Mouse (Mus musculus): ENCODE results near the gene Tas2r144. TPM values are rescaled to one million over a fixed set of nuclear protein-coding genes. Genes with fewer than 3 reads are reported as not detected.

Tas2r144 gene
- polyA plus RNA-seq, 1 experiment from 2014 or later: not detected

- no peak for ATAC-seq (ENCODE audit: insufficient number of reproducible peaks, insufficient read depth, low FRiP score, low TSS enrichment)
- Histone ChIP-seq H3K27ac (no peak overlapping the region), H3K36me3 (no peaks in the 10 kb centered on the region), H3K9ac (no peak overlapping the region), H3K4me3 (no peak overlapping the region), H3K9me3 (no peaks in the 10 kb centered on the region), H3K27me3 (0 out of 2 replicates have a peak, but pooled peaks cover 1% of the 10 kb centered on the region), H3K4me1 (no peaks in the 10 kb centered on the region), H3K4me2 (replicated peaks) (no peak overlapping the region)
- 66% methylated on average over 6 of the region's 6 CpGs for WGBS
These were observed 26.4 kb downstream of the Tas2r144 start for GRCm38 (mm10) chr6:42241311-42242045.

- Histone ChIP-seq H3K9ac (peak within 1 kb of the TSS; percentile 46), H3K9me3 (no peaks in the 10 kb centered on the region), H3K36me3 (no peaks in the 10 kb centered on the region), H3K4me2 (replicated peaks) (peak within 1 kb of the TSS; percentile 72), H3K27ac (no peak within 1 kb of the TSS), H3K27me3 (0 out of 2 replicates have a peak, but pooled peaks cover 7% of the 10 kb centered on the region), H3K4me1 (no peaks in the 10 kb centered on the region), H3K4me3 (peak within 1 kb of the TSS; percentile 45)
- ATAC-seq (ENCODE audit: insufficient number of reproducible peaks, insufficient read depth, low FRiP score, low TSS enrichment): peak; percentile 100
- WGBS: 3% methylated on average over 28 of the region's 28 CpGs
These were observed 30.7 kb downstream of the Tas2r144 start, which contains the start of gene Gstk1 for GRCm38 (mm10) chr6:42245711-42246353. Gene Gstk1, plus strand, starts transcription at chr6:42245935.

GRCm38 (mm10) chr6:42247173-42247572, 32.0 kb downstream of the Tas2r144 start:
- Histone ChIP-seq H3K36me3 (no peaks in the 10 kb centered on the region), H3K9me3 (no peaks in the 10 kb centered on the region), H3K4me3 (no peak overlapping the region), H3K4me2 (replicated peaks) (no peak overlapping the region; the same call in 1 of the 2 replicates), H3K4me1 (no peaks in the 10 kb centered on the region), H3K9ac (no peak overlapping the region), H3K27me3 (0 out of 2 replicates have a peak, but pooled peaks cover 7% of the 10 kb centered on the region), H3K27ac (no peak overlapping the region)
- WGBS: 7% methylated on average over 8 of the region's 8 CpGs
- no peak for ATAC-seq (ENCODE audit: insufficient number of reproducible peaks, insufficient read depth, low FRiP score, low TSS enrichment)

- Histone ChIP-seq H3K9ac (no peak overlapping the region), H3K4me2 (replicated peaks) (no peak overlapping the region), H3K4me3 (no peak overlapping the region), H3K9me3 (no peaks in the 10 kb centered on the region), H3K27ac (no peak overlapping the region), H3K27me3 (0 out of 2 replicates have a peak, but pooled peaks cover 7% of the 10 kb centered on the region), H3K4me1 (no peaks in the 10 kb centered on the region), H3K36me3 (no peaks in the 10 kb centered on the region)
- WGBS: 76% methylated on average over 1 of the region's 1 CpGs
- ATAC-seq (ENCODE audit: insufficient number of reproducible peaks, insufficient read depth, low FRiP score, low TSS enrichment): no peak
These were observed 32.9 kb downstream of the Tas2r144 start for GRCm38 (mm10) chr6:42247981-42248380.

- ATAC-seq (ENCODE audit: insufficient number of reproducible peaks, insufficient read depth, low FRiP score, low TSS enrichment): no peak
- no peaks in the 10 kb centered on the region for H3K36me3 ChIP-seq
- H3K9me3 ChIP-seq: no peaks in the 10 kb centered on the region
- H3K4me1 ChIP-seq: no peaks in the 10 kb centered on the region
- H3K4me3 ChIP-seq: no peak overlapping the region
- 83% methylated on average over 4 of the region's 4 CpGs for WGBS
- H3K27ac ChIP-seq: no peak overlapping the region
- H3K4me2 ChIP-seq (replicated peaks): no peak overlapping the region
- 0 out of 2 replicates have a peak, but pooled peaks cover 3% of the 10 kb centered on the region for H3K27me3 ChIP-seq
- no peak overlapping the region for H3K9ac ChIP-seq
These were observed 36.7 kb downstream of the Tas2r144 start for GRCm38 (mm10) chr6:42251791-42252190.

DNA sequence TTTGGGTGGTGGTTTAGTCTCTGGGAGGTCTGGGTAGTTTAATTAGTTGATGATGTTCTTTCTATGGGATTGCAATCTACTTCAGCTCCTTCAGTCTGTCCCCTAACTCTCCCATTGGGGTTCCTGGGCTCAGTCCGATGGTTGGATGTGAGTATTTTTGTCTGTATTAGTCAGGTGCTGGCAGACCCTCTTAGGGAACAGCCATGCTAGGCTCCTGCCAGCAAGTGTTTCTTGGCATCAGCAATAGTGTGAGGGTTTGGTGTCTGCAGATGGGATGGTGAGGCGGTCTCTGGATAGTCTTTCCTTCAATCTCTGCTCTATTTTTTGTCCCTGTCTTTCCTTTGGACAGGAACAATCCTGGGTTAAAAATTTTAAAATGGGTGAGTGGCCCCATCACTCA, 38.0 kb downstream of the Tas2r144 start:
- H3K4me3 ChIP-seq: no peak overlapping the region
- no peak overlapping the region for H3K27ac ChIP-seq
- no peaks in the 10 kb centered on the region for H3K36me3 ChIP-seq
- 88% methylated on average over 2 of the region's 2 CpGs for WGBS
- no peak for ATAC-seq (ENCODE audit: insufficient number of reproducible peaks, insufficient read depth, low FRiP score, low TSS enrichment)
- no peak overlapping the region for H3K9ac ChIP-seq
- no peak overlapping the region for H3K4me2 ChIP-seq (replicated peaks)
- H3K9me3 ChIP-seq: no peaks in the 10 kb centered on the region
- no peaks in the 10 kb centered on the region for H3K27me3 ChIP-seq
- H3K4me1 ChIP-seq: no peaks in the 10 kb centered on the region

DNA sequence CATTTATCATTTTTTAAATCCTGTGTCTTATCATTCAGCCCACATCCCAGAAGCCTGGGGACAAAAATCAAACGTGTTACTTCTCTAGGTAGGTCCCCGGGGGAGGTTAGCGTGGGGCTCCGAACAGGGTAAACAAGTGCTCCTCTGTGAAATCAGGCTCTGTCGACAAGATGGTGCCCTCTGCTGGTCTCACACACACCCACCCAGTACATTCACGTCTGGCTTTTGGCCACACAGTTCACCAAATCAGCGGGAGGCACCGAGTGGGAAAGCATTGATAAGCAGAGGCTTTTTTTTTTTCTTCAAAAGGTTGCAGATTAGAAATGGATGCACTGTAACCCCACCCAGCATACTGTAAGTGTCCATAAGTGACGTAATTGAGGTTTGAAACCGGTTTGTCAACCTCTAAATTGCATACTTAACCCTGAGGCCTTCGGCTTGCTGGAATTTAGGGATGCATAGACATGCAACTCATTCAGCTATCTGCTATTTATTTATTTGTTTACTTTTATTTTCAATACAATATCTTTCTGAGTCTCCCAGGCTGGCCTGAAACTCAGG, 42.3 kb downstream of the Tas2r144 start:
- Histone ChIP-seq H3K9me3 (no peaks in the 10 kb centered on the region), H3K4me1 (no peaks in the 10 kb centered on the region), H3K4me3 (no peak overlapping the region), H3K4me2 (replicated peaks) (no peak overlapping the region; the same call in 1 of the 2 replicates), H3K27me3 (no peaks in the 10 kb centered on the region; the same call in 1 of the 2 replicates), H3K27ac (no peak overlapping the region), H3K9ac (no peak overlapping the region), H3K36me3 (no peaks in the 10 kb centered on the region)
- WGBS: 17% methylated on average over 11 of the region's 11 CpGs
- no peak for ATAC-seq (ENCODE audit: insufficient number of reproducible peaks, insufficient read depth, low FRiP score, low TSS enrichment)

GRCm38 (mm10) chr6:42260430-42260829, 45.3 kb downstream of the Tas2r144 start:
- no peaks in the 10 kb centered on the region for H3K4me1 ChIP-seq
- H3K36me3 ChIP-seq: no peaks in the 10 kb centered on the region
- H3K27ac ChIP-seq: no peak overlapping the region
- ATAC-seq (ENCODE audit: insufficient number of reproducible peaks, insufficient read depth, low FRiP score, low TSS enrichment): no peak
- H3K4me2 ChIP-seq (replicated peaks): no peak overlapping the region
- no peaks in the 10 kb centered on the region for H3K9me3 ChIP-seq
- H3K27me3 ChIP-seq: no peaks in the 10 kb centered on the region; the same call in 1 of the 2 replicates
- H3K9ac ChIP-seq: no peak overlapping the region
- 63% methylated on average over 6 of the region's 6 CpGs for WGBS
- H3K4me3 ChIP-seq: no peak overlapping the region

GRCm38 (mm10) chr6:42261524-42262170, 46.5 kb downstream of the Tas2r144 start, which contains the start of gene Tmem139:
Gene Tmem139, plus strand, starts transcription at chr6:42261970.
- Histone ChIP-seq H3K36me3 (no peaks in the 10 kb centered on the region), H3K27ac (no peak within 1 kb of the TSS), H3K4me3 (peak within 1 kb of the TSS; percentile 22; the same call in 1 of the 2 replicates), H3K4me2 (replicated peaks) (peak within 1 kb of the TSS; percentile 41), H3K4me1 (no peaks in the 10 kb centered on the region), H3K9me3 (no peaks in the 10 kb centered on the region), H3K27me3 (no peaks in the 10 kb centered on the region; the same call in 1 of the 2 replicates), H3K9ac (no peak within 1 kb of the TSS)
- 13% methylated on average over 20 of the region's 20 CpGs for WGBS
- ATAC-seq (ENCODE audit: insufficient number of reproducible peaks, insufficient read depth, low FRiP score, low TSS enrichment): no peak

DNA sequence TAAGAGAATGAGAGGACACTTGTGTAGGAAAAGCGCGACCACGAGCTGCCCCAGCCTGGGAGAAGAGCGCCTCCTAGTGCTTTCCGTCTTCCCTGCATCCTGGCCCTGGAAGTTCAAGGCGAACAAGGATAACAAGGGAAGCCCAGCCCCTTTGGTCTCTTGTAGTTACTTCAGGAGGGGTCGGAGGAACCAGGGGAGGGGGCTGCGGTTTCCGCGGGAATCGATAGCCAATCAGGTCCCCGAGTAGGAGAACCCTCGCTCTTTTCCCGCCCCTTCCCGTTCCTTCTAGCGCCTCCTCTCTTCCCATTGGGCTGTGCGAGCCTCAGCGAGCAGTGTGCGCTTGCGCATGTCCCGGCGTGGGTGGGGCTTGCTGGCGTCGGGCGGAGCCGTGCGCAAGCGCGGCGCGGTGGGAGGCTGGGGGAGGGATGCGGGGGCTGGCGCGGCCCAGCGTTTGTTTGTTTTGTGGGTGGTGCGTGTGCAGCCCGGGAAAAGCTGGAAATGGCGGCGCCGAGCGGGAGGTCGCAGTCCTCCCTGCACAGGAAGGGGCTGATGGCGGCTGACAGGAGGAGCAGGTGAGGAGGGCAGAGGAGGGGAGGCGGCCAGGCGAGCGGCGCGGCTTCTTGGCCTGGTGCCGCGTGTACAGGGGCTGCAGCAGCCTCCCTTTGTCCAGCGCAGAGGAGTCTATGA, 49.6 kb downstream of the Tas2r144 start, which contains the start of gene Casp2:
Gene Casp2 (plus strand): TSS at position 360 of the 687 bp plus-strand sequence.
- peak within 1 kb of the TSS; percentile 89 for H3K9ac ChIP-seq
- H3K36me3 ChIP-seq: peaks cover 26% of the 10 kb centered on the region
- peak within 1 kb of the TSS; percentile 88 for H3K27ac ChIP-seq
- ATAC-seq (ENCODE audit: insufficient number of reproducible peaks, insufficient read depth, low FRiP score, low TSS enrichment): peak; percentile 99
- no peaks in the 10 kb centered on the region for H3K4me1 ChIP-seq
- H3K9me3 ChIP-seq: no peaks in the 10 kb centered on the region
- peak within 1 kb of the TSS; percentile 71 for H3K4me2 ChIP-seq (replicated peaks)
- WGBS: under 1% methylated on average over 50 of the region's 51 CpGs
- H3K27me3 ChIP-seq: no peaks in the 10 kb centered on the region; the same call in 1 of the 2 replicates
- H3K4me3 ChIP-seq: peak within 1 kb of the TSS; percentile 80

All from embryonic facial prominence, embryonic 12.5 days (tissue).